10 mouse cellular contexts compared by ENCODE assay signal in genomic region chr5:127865157-127865556, GRCm38 (mm10).
"Had no signal": no experiment of that assay in that cellular context is flagged by ENCODE, and none has a peak within 500 bp of the region (broad histone marks: within the 10 kb centered on the region; RNA-seq: fewer than 3 reads in every experiment).

No protein-coding gene starts in this region.

- DNase-seq: lung, adult 18-20 months; lung, embryonic 14.5 days; lung, postnatal 10 days; lung, postnatal 4 days; midbrain, embryonic 14.5 days; retina, postnatal 1 day; thymus, adult 18-20 months; thymus, postnatal 14 days; thymus, postnatal 36 days had no signal

- ATAC-seq: midbrain, embryonic 16.5 days had no signal
